Mouse (Mus musculus) liver, embryonic 18 days (tissue): ENCODE measurements around the gene Nlrp1a. TPM values are rescaled to one million over a fixed set of nuclear protein-coding genes. Genes with fewer than 3 reads are reported as not detected.

Experiments
- polyA plus RNA-seq: library from polyadenylated mRNA; depleted of rRNA; stranded (reverse); fragments of >200 nt; gene quantifications from 2 replicates; pipeline ENCODE4 v1.2.3, GENCODE M21; 2012; rRNA removed

Nlrp1a gene
- polyA plus RNA-seq: 0.16 and 0.19 TPM in 2 replicates

GRCm38 (mm10) chr11:71144661-71145060, at the start of gene Nlrp1a:
TSS of gene Nlrp1a (minus strand) at chr11:71144704.

Other genes with a start within 250 kb of the Nlrp1a start
- gene Nup88, start 174.7 kb downstream of the Nlrp1a start, polyA plus RNA-seq: 30.5 and 34.6 TPM in 2 replicates
- 33.6 and 37.2 TPM in 2 replicates for gene Rpain, start 174.5 kb downstream of the Nlrp1a start, polyA plus RNA-seq
- 78.4 and 85.4 TPM in 2 replicates for gene C1qbp, start 161.7 kb downstream of the Nlrp1a start, polyA plus RNA-seq
- 6.2 TPM in 2 replicates for gene Dhx33, start 140.3 kb downstream of the Nlrp1a start, polyA plus RNA-seq
- 11.4 and 12.2 TPM in 2 replicates for gene Mis12, start 125.1 kb downstream of the Nlrp1a start, polyA plus RNA-seq
- 29.3 and 29.4 TPM in 2 replicates for gene Derl2, start 124.9 kb downstream of the Nlrp1a start, polyA plus RNA-seq
- gene 6330403K07Rik, start 111.2 kb downstream of the Nlrp1a start, polyA plus RNA-seq: 0.60 and 0.93 TPM in 2 replicates
- 0.35 and 0.38 TPM in 2 replicates for gene Nlrp1b, start 86.0 kb upstream of the Nlrp1a start, polyA plus RNA-seq